10 mouse cellular contexts compared by ENCODE assay signal in genomic region chr9:121303748-121304147, GRCm38 (mm10). TPM values are rescaled to one million over a fixed set of nuclear protein-coding genes. Genes with fewer than 3 reads are reported as not detected.
DNase-seq lines count a peak whose midpoint lies in the region; ATAC-seq and TF ChIP-seq lines count a peak whose summit lies in the region.
"Had no signal": no experiment of that assay in that cellular context is flagged by ENCODE, and none has a peak within 500 bp of the region (broad histone marks: within the 10 kb centered on the region; RNA-seq: fewer than 3 reads in every experiment).

No protein-coding gene starts in this region.

- peak; percentile 49 for ATAC-seq in forebrain, postnatal 0 days
- ATAC-seq in midbrain, embryonic 11.5 days (ENCODE audit: low FRiP score), result peak; percentile 60
- ATAC-seq in liver, embryonic 11.5 days (replicated peaks; ENCODE audit: low FRiP score), result no peak

- 0 out of 2 replicates have a peak overlapping the region, but pooled peaks have one; percentile 9 for H3K27ac ChIP-seq in forebrain, postnatal 0 days (ENCODE audit: low read depth, low read length)
- H3K27ac ChIP-seq in midbrain, embryonic 11.5 days (ENCODE audit: low read depth, low read length), result peak overlapping the region; percentile 76
- no peak overlapping the region for H3K27ac ChIP-seq in liver, embryonic 11.5 days (ENCODE audit: low read depth, low read length)

- peaks cover 24% of the 10 kb centered on the region for H3K4me1 ChIP-seq in forebrain, postnatal 0 days (ENCODE audit: insufficient read depth)
- H3K4me1 ChIP-seq in midbrain, embryonic 11.5 days (ENCODE audit: control insufficient read depth, insufficient read depth, low read length), result peaks cover 44% of the 10 kb centered on the region
- peaks cover 21% of the 10 kb centered on the region for H3K4me1 ChIP-seq in liver, embryonic 11.5 days (replicated peaks; ENCODE audit: control insufficient read depth, insufficient read depth, low read length)

- H3K4me2 ChIP-seq in forebrain, postnatal 0 days (ENCODE audit: low read depth), result peak overlapping the region; percentile 13; the same call in 1 of the 2 replicates
- peak overlapping the region; percentile 23; the same call in 1 of the 2 replicates for H3K4me2 ChIP-seq in midbrain, embryonic 11.5 days
- H3K4me2 ChIP-seq in liver, embryonic 11.5 days, result no peak overlapping the region
- H3K4me2 ChIP-seq: lung, embryonic 14.5 days had no signal

- no peak overlapping the region for H3K4me3 ChIP-seq in forebrain, postnatal 0 days (ENCODE audit: low read depth, low read length)
- H3K4me3 ChIP-seq in midbrain, embryonic 11.5 days (ENCODE audit: low read depth, low read length), result no peak overlapping the region
- H3K4me3 ChIP-seq in liver, embryonic 11.5 days (ENCODE audit: low read depth, low read length), result no peak overlapping the region

- no peaks in the 10 kb centered on the region for H3K9me3 ChIP-seq in forebrain, postnatal 0 days (ENCODE audit: low read length)
- H3K9me3 ChIP-seq in midbrain, embryonic 11.5 days (ENCODE audit: control insufficient read depth, low read length), result no peaks in the 10 kb centered on the region
- H3K9me3 ChIP-seq in liver, embryonic 11.5 days (ENCODE audit: control insufficient read depth, low read length), result no peaks in the 10 kb centered on the region

- H3K27me3 ChIP-seq in forebrain, postnatal 0 days (ENCODE audit: insufficient read depth, low read length), result no peaks in the 10 kb centered on the region
- no peaks in the 10 kb centered on the region for H3K27me3 ChIP-seq in midbrain, embryonic 11.5 days (ENCODE audit: control insufficient read depth, insufficient read depth, low read length)
- H3K27me3 ChIP-seq in liver, embryonic 11.5 days (replicated peaks; ENCODE audit: control insufficient read depth, insufficient read depth, low read length), result no peaks in the 10 kb centered on the region

- H3K9ac ChIP-seq in forebrain, postnatal 0 days, result no peak overlapping the region
- 0 out of 2 replicates have a peak overlapping the region, but pooled peaks have one; percentile 0 for H3K9ac ChIP-seq in midbrain, embryonic 11.5 days (ENCODE audit: low read length)
- H3K9ac ChIP-seq in liver, embryonic 11.5 days (ENCODE audit: low read depth, low read length), result no peak overlapping the region
- H3K9ac ChIP-seq: lung, embryonic 14.5 days had no signal

- DNase-seq in heart, adult 11 months, result peak; percentile 93
- DNase-seq in heart, adult 8-10 months (ENCODE audit: low spot score), result no peak
- peak; percentile 89 for DNase-seq in R1 (ENCODE audit: low read depth, low spot score)
- DNase-seq in forebrain, postnatal 0 days, result no peak
- peak; percentile 94 for DNase-seq in midbrain, embryonic 11.5 days (ENCODE audit: low spot score, missing footprints)
- DNase-seq in liver, embryonic 11.5 days (ENCODE audit: low spot score), result no peak
- no peak for DNase-seq in spleen, adult 18-20 months
- DNase-seq in liver, result no peak
- DNase-seq: cerebellum, adult 9-10 months; lung, embryonic 14.5 days had no signal

- H3K36me3 ChIP-seq in forebrain, postnatal 0 days (ENCODE audit: insufficient read depth), result no peaks in the 10 kb centered on the region
- H3K36me3 ChIP-seq in midbrain, embryonic 11.5 days (ENCODE audit: control insufficient read depth, insufficient read depth, low read length), result no peaks in the 10 kb centered on the region
- H3K36me3 ChIP-seq in liver, embryonic 11.5 days (ENCODE audit: control insufficient read depth, insufficient read depth, low read length), result no peaks in the 10 kb centered on the region

- TF ChIP-seq CTCF in forebrain, postnatal 0 days (IDR thresholded peaks at IDR 0.05; ENCODE audit: low read depth), result no peak

- 9% methylated on average over 9 of the region's 9 CpGs for WGBS in forebrain, postnatal 0 days
- WGBS in midbrain, embryonic 11.5 days, result 17% methylated on average over 9 of the region's 9 CpGs
- 68% methylated on average over 9 of the region's 9 CpGs for WGBS in liver, embryonic 11.5 days

RNA-seq across cellular contexts. Expression of gene Trak1, which starts 6.4 kb away (rescaled TPM):
- 100 to 1,000 TPM; 294 to 334 (median 302) TPM for total RNA-seq in heart, adult 8-10 months (2022)
- total RNA-seq in forebrain, postnatal 0 days (2014; rRNA removed), result 115 and 116 TPM in 2 replicates
- 46.2 and 61.8 TPM in 2 replicates for polyA plus RNA-seq in forebrain, postnatal 0 days (2015; fragmentation: Nextera tagmentation; extraction: Ambion mirVana)
- polyA plus RNA-seq in midbrain, embryonic 11.5 days (2014; fragmentation: Nextera tagmentation; extraction: Ambion mirVana), result 19.2 and 20.5 TPM in 2 replicates
- 11.2 and 13.1 TPM in 2 replicates for polyA plus RNA-seq in liver, embryonic 11.5 days (2014; fragmentation: Nextera tagmentation; extraction: Ambion mirVana)

RNA-seq across cellular contexts. Expression of gene Ulk4, which starts 26.8 kb away (rescaled TPM):
- total RNA-seq in heart, adult 8-10 months (2022), result under 1 TPM; 0.14 to 0.41 (median 0.30) TPM
- total RNA-seq in forebrain, postnatal 0 days (2014; rRNA removed), result 5.5 and 13.3 TPM in 2 replicates
- polyA plus RNA-seq in forebrain, postnatal 0 days (2015; fragmentation: Nextera tagmentation; extraction: Ambion mirVana), result 104 and 105 TPM in 2 replicates
- 210 and 216 TPM in 2 replicates for polyA plus RNA-seq in midbrain, embryonic 11.5 days (2014; fragmentation: Nextera tagmentation; extraction: Ambion mirVana)
- 75.1 and 77.3 TPM in 2 replicates for polyA plus RNA-seq in liver, embryonic 11.5 days (2014; fragmentation: Nextera tagmentation; extraction: Ambion mirVana)

Comparison
In these comparisons a context has a peak if more than half of its experiments do, and no peak if none do; other contexts are left out.
1. DNase-seq: peak in heart, adult 11 months (single experiment), R1 (single experiment) and midbrain, embryonic 11.5 days (single experiment); none in heart, adult 8-10 months (single experiment), forebrain, postnatal 0 days (single experiment), liver, embryonic 11.5 days (single experiment), spleen, adult 18-20 months (0 of 2) and liver (single experiment).